Mouse (Mus musculus) cerebellum, postnatal 36 days (tissue): ENCODE data around the gene Robo1.

Source experiments
- DNase-seq, 2 experiments: peaks; one replicate each; pipeline ENCODE4 v3.0.0; 2021 to 2022; ENCODE audit warnings: mixed read lengths in 2 of 2

Robo1 gene

GRCm38 (mm10) chr16:72747696-72748095 is 439.6 kb downstream of the Robo1 start:
- DNase-seq: no peak

GRCm38 (mm10) chr16:72765128-72765913 is 457.2 kb downstream of the Robo1 start:
- DNase-seq: no peak

- DNase-seq: no peak
Measured at GRCm38 (mm10) chr16:72769214-72769834, 461.2 kb downstream of the Robo1 start.

DNA sequence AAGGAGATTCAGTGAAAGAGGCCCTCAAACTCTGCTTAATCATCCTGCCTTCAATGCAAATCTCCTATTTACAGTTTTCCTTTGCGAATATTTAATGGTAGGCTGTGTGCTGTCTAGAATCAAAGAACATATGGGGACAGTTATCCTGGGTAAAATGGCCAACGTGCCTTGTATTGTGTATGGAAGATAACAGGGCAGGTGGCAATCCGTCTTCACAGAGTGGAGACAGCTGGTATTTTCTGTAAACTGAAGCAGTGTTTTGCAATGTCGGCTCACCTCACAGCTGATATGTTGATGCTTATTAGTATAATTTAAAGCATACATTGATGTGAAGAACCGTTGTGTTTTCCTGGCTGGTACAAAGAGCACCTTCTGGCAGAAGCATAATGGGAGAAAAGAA is 464.2 kb downstream of the Robo1 start:
- DNase-seq: no peak

GRCm38 (mm10) chr16:72773034-72773433 is 464.9 kb downstream of the Robo1 start:
- DNase-seq: no peak

GRCm38 (mm10) chr16:72778520-72778919 is 470.4 kb downstream of the Robo1 start:
- DNase-seq: no peak

DNA sequence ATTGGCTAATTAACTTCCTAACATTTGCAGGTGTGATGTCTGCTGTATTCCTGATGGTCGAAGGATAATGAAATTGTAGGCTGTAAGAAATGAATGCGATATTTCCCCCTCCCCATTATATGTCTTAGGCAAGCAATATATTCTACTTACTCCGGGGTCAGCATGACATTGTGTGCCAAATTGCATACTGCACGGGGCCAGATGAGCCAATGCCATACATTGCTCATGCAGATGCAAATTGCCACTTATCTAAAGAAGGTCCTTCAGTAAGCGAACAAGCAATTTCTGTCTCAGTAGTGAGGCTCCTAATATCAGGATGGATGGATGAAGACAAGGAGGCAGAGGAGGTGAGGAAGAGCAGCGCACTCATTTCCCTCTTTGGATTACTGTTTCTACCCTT is 474.1 kb downstream of the Robo1 start:
- no peak for DNase-seq

DNA sequence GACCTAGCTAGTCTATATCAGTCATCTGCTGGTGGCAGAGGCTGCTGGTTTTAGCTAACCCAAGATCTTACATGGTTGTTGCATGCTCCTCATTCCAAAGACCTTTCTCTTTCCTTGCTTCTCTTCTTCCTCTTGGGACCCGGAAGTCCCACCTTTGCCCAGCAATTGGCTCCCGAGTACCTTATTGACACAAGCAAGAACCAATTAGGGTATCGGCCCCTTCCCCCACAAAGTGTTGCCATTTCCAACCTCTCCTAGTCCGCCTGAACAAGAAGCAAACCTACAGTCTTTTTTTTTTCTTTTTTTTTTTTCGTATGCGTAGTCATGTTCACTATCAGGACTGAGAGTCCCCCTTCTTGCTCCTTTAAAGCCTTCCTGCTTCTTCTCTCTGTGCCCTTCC is 478.0 kb downstream of the Robo1 start:
- DNase-seq: no peak

- no peak for DNase-seq
Measured at GRCm38 (mm10) chr16:72786636-72787035, 478.5 kb downstream of the Robo1 start.

GRCm38 (mm10) chr16:72788017-72788416 is 479.9 kb downstream of the Robo1 start:
- no peak for DNase-seq

DNA sequence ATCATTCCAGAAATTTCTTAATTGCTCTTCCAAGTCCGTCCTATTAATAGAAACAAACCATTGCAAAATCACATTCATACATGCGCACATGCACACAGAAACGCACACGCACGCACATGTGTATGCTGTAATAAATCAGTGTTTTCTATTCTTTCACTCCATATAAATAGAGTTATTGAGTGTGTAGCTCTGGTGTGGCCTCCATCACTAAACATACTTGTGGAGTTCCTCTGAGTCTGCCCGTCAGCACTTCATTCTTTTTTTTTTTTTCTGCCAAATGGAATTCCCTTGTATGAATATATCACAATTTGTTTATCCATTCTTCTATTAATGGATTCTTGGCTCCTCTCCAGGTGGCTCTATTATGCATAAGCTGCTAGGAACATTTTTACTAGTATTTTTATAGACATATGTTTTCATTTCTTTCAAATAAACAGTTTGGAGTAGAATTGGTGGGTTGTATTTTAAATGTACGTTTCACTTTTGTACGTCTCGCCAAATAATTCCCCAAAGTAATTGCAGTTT is 483.1 kb downstream of the Robo1 start:
- no peak for DNase-seq

- DNase-seq: peak; percentile 70 to 79
Measured at GRCm38 (mm10) chr16:72794692-72795378, 486.7 kb downstream of the Robo1 start.

DNA sequence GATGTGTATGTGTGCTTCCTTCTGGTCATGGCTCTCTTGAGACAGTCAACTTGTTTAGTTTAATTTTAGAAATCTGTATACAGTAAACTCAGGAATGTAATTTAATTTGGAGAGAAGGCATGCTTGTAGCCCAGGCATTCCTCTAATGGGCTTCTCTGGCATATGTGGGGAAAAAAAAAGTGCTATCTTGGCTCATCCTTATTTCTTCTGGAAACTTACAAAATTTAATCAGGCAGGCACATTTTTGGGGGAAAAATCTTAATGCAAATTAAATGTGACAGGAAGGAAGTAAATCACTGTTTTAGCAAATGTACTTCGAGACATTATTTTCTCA is 487.2 kb downstream of the Robo1 start:
- no peak for DNase-seq

GRCm38 (mm10) chr16:72798405-72798949 is 490.4 kb downstream of the Robo1 start:
- no peak for DNase-seq

- DNase-seq: peak; percentile 41 to 49
Measured at GRCm38 (mm10) chr16:72800121-72800749, 492.1 kb downstream of the Robo1 start.

DNA sequence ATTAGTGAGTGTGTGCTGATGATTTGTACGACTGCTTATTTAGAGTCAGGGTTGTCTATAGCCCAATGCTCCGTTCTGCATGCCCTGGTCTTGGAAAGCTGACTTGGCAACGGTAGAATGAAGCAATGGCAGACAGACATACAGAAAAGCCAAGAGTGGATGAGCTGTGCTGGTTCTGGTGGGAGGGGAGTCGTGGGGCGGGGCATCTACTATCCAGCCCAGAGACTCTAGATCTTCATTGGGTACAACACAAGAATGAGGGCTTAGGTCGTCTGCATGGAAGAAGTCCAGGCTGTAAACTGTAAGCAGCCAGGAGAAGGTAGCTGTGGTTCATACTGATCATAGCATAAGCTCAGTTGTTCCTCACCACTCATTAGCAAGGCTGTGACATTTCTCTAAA is 492.7 kb downstream of the Robo1 start:
- no peak for DNase-seq

GRCm38 (mm10) chr16:72808351-72808750 is 500.2 kb downstream of the Robo1 start:
- DNase-seq: no peak

DNA sequence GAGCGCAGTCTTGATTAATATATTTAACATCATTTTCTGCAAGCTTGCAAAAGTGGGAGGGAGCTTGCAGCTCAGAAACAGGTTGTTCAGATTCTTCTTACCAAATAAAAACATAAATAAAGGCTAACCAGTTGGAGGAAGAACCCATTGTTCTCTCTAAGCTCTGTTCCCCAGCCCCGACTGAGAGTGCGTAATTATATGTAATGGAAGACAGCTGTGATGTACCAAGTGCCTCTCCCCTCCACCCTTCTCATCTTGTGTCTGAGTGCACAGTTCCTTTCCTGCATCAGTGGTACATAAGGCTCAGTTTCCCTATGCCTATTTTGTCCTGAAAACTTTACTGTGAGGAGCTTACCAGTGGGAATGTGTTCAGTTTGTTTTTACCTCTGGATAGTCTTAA is 502.8 kb downstream of the Robo1 start:
- no peak for DNase-seq

- DNase-seq: no peak
Measured at GRCm38 (mm10) chr16:72811494-72811893, 503.4 kb downstream of the Robo1 start.

- peak in 1 of 2 experiments; percentile 32 for DNase-seq
Measured at GRCm38 (mm10) chr16:72811908-72812307, 503.8 kb downstream of the Robo1 start.

DNA sequence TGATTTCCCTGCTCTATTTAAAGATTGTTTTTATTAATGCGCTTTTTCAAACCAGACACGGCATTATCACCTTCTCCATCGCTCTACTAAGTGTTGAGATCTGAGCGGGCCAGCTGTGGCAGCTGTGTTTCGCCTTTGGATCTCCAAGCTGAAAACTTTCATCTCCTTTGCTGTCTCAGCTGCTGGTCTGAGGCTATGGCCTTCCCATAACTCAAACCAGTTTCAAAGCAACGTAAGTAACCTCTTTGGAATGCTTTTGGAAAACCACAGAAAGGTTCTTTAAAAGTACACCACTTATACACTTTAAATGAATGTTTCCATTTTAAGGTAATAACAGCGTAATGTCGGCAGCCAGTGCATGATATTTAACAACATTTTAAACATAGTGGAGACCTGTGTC is 520.3 kb downstream of the Robo1 start:
- no peak for DNase-seq

- no peak for DNase-seq
Measured at GRCm38 (mm10) chr16:72829530-72829929, 521.4 kb downstream of the Robo1 start.
